Mouse (Mus musculus): ENCODE data around the gene Olfr1338. TPM values are rescaled to one million over a fixed set of nuclear protein-coding genes. Genes with fewer than 3 reads are reported as not detected.

Gene Olfr1338
- total and polyA plus RNA-seq, 3 experiments = not detected

Other genes starting within 250 kb of the Olfr1338 start
- gene 2610528J11Rik, start 231.7 kb downstream of the Olfr1338 start, total RNA-seq (2012; rRNA removed) = not detected in 2 replicates
- gene 2610528J11Rik, start 231.7 kb downstream of the Olfr1338 start, total RNA-seq (2014; rRNA removed) = not detected in 2 replicates
- gene 2610528J11Rik, start 231.7 kb downstream of the Olfr1338 start, polyA plus RNA-seq (2012; ENCODE audit: insufficient read length, low read depth) = not detected in 2 replicates
- gene Tmem125, start 214.7 kb downstream of the Olfr1338 start, total RNA-seq (2012; rRNA removed) = not detected in 2 replicates
- gene Tmem125, start 214.7 kb downstream of the Olfr1338 start, total RNA-seq (2014; rRNA removed) = not detected in 2 replicates
- not detected in 2 replicates for gene Tmem125, start 214.7 kb downstream of the Olfr1338 start, polyA plus RNA-seq (2012; ENCODE audit: insufficient read length, low read depth)
- not detected in 2 replicates for gene Cfap57, start 138.0 kb downstream of the Olfr1338 start, total RNA-seq (2012; rRNA removed)
- not detected in 2 replicates for gene Cfap57, start 138.0 kb downstream of the Olfr1338 start, total RNA-seq (2014; rRNA removed)
- not detected in 2 replicates for gene Cfap57, start 138.0 kb downstream of the Olfr1338 start, polyA plus RNA-seq (2012; ENCODE audit: insufficient read length, low read depth)
- gene Ebna1bp2, start 137.9 kb downstream of the Olfr1338 start, total RNA-seq (2012; rRNA removed) = 167 and 209 TPM in 2 replicates
- gene Ebna1bp2, start 137.9 kb downstream of the Olfr1338 start, total RNA-seq (2014; rRNA removed) = 271 and 276 TPM in 2 replicates
- 257 and 309 TPM in 2 replicates for gene Ebna1bp2, start 137.9 kb downstream of the Olfr1338 start, polyA plus RNA-seq (2012; ENCODE audit: insufficient read length, low read depth)
- not detected in 2 replicates for gene Olfr62, start 99.8 kb downstream of the Olfr1338 start, total RNA-seq (2012; rRNA removed)
- gene Olfr62, start 99.8 kb downstream of the Olfr1338 start, total RNA-seq (2014; rRNA removed) = not detected in 2 replicates
- not detected in 2 replicates for gene Olfr62, start 99.8 kb downstream of the Olfr1338 start, polyA plus RNA-seq (2012; ENCODE audit: insufficient read length, low read depth)
- gene Olfr1342, start 66.0 kb downstream of the Olfr1338 start, total RNA-seq (2012; rRNA removed) = not detected in 2 replicates
- not detected in 2 replicates for gene Olfr1342, start 66.0 kb downstream of the Olfr1338 start, total RNA-seq (2014; rRNA removed)
- not detected in 2 replicates for gene Olfr1342, start 66.0 kb downstream of the Olfr1338 start, polyA plus RNA-seq (2012; ENCODE audit: insufficient read length, low read depth)
- gene Olfr1341, start 55.2 kb downstream of the Olfr1338 start, total RNA-seq (2012; rRNA removed) = not detected in 2 replicates
- gene Olfr1341, start 55.2 kb downstream of the Olfr1338 start, total RNA-seq (2014; rRNA removed) = not detected in 2 replicates
- not detected in 2 replicates for gene Olfr1341, start 55.2 kb downstream of the Olfr1338 start, polyA plus RNA-seq (2012; ENCODE audit: insufficient read length, low read depth)
- not detected in 2 replicates for gene Olfr1340, start 38.6 kb downstream of the Olfr1338 start, total RNA-seq (2012; rRNA removed)
- not detected in 2 replicates for gene Olfr1340, start 38.6 kb downstream of the Olfr1338 start, total RNA-seq (2014; rRNA removed)
- gene Olfr1340, start 38.6 kb downstream of the Olfr1338 start, polyA plus RNA-seq (2012; ENCODE audit: insufficient read length, low read depth) = not detected in 2 replicates
- not detected in 2 replicates for gene Olfr1339, start 26.6 kb downstream of the Olfr1338 start, total RNA-seq (2012; rRNA removed)
- gene Olfr1339, start 26.6 kb downstream of the Olfr1338 start, total RNA-seq (2014; rRNA removed) = not detected in 2 replicates
- not detected in 2 replicates for gene Olfr1339, start 26.6 kb downstream of the Olfr1338 start, polyA plus RNA-seq (2012; ENCODE audit: insufficient read length, low read depth)
- not detected in 2 replicates for gene Olfr1337, start 23.8 kb upstream of the Olfr1338 start, total RNA-seq (2012; rRNA removed)
- gene Olfr1337, start 23.8 kb upstream of the Olfr1338 start, total RNA-seq (2014; rRNA removed) = not detected in 2 replicates
- not detected in 2 replicates for gene Olfr1337, start 23.8 kb upstream of the Olfr1338 start, polyA plus RNA-seq (2012; ENCODE audit: insufficient read length, low read depth)
- gene Olfr1335, start 51.2 kb upstream of the Olfr1338 start, total RNA-seq (2012; rRNA removed) = not detected in 2 replicates
- not detected in 2 replicates for gene Olfr1335, start 51.2 kb upstream of the Olfr1338 start, total RNA-seq (2014; rRNA removed)
- gene Olfr1335, start 51.2 kb upstream of the Olfr1338 start, polyA plus RNA-seq (2012; ENCODE audit: insufficient read length, low read depth) = not detected in 2 replicates
- gene Olfr1333, start 77.5 kb upstream of the Olfr1338 start, total RNA-seq (2012; rRNA removed) = not detected in 2 replicates
- gene Olfr1333, start 77.5 kb upstream of the Olfr1338 start, total RNA-seq (2014; rRNA removed) = not detected in 2 replicates
- gene Olfr1333, start 77.5 kb upstream of the Olfr1338 start, polyA plus RNA-seq (2012; ENCODE audit: insufficient read length, low read depth) = not detected in 2 replicates
- gene Olfr1331, start 105.9 kb upstream of the Olfr1338 start, total RNA-seq (2012; rRNA removed) = 0.08 TPM in 1 of 2 replicates, not detected in the other
- not detected in 2 replicates for gene Olfr1331, start 105.9 kb upstream of the Olfr1338 start, total RNA-seq (2014; rRNA removed)
- gene Olfr1331, start 105.9 kb upstream of the Olfr1338 start, polyA plus RNA-seq (2012; ENCODE audit: insufficient read length, low read depth) = 0.12 and 0.26 TPM in 2 replicates
- gene Olfr1330, start 129.9 kb upstream of the Olfr1338 start, total RNA-seq (2012; rRNA removed) = 0.47 and 0.50 TPM in 2 replicates
- not detected in 2 replicates for gene Olfr1330, start 129.9 kb upstream of the Olfr1338 start, total RNA-seq (2014; rRNA removed)
- 2.5 and 3.0 TPM in 2 replicates for gene Olfr1330, start 129.9 kb upstream of the Olfr1338 start, polyA plus RNA-seq (2012; ENCODE audit: insufficient read length, low read depth)
- gene Olfr1329, start 158.7 kb upstream of the Olfr1338 start, total RNA-seq (2012; rRNA removed) = 0.25 and 0.34 TPM in 2 replicates
- gene Olfr1329, start 158.7 kb upstream of the Olfr1338 start, total RNA-seq (2014; rRNA removed) = not detected in 2 replicates
- not detected in 2 replicates for gene Olfr1329, start 158.7 kb upstream of the Olfr1338 start, polyA plus RNA-seq (2012; ENCODE audit: insufficient read length, low read depth)
- gene Olfr1328, start 179.9 kb upstream of the Olfr1338 start, total RNA-seq (2012; rRNA removed) = 1.4 and 1.6 TPM in 2 replicates
- 0.74 and 1.5 TPM in 2 replicates for gene Olfr1328, start 179.9 kb upstream of the Olfr1338 start, total RNA-seq (2014; rRNA removed)
- 1.1 and 1.2 TPM in 2 replicates for gene Olfr1328, start 179.9 kb upstream of the Olfr1338 start, polyA plus RNA-seq (2012; ENCODE audit: insufficient read length, low read depth)
- gene Lao1, start 202.8 kb upstream of the Olfr1338 start, total RNA-seq (2012; rRNA removed) = 0.34 and 0.46 TPM in 2 replicates
- not detected in 2 replicates for gene Lao1, start 202.8 kb upstream of the Olfr1338 start, total RNA-seq (2014; rRNA removed)
- gene Lao1, start 202.8 kb upstream of the Olfr1338 start, polyA plus RNA-seq (2012; ENCODE audit: insufficient read length, low read depth) = 0.81 and 1.1 TPM in 2 replicates

All from CH12.LX (cell line).